Mouse (Mus musculus) midbrain, embryonic 15.5 days (tissue): ENCODE data around the gene Psma6. TPM values are rescaled to one million over a fixed set of nuclear protein-coding genes. Genes with fewer than 3 reads are reported as not detected.

Experiments used
- ATAC-seq: fragments of 200-750 bp; cut with Nextera tagmentation; replicated peaks from 2 replicates; pipeline ENCODE4 v1.8.0; 2017; ENCODE audit warnings: moderate TSS enrichment
- H3K27ac ChIP-seq: fragments of 300-500 bp; sonication (generic); 2 replicates; pipeline ENCODE4 v1.5.1; 2015; ENCODE audit warnings: mild to moderate bottlenecking, inconsistent platforms
- H3K27me3 ChIP-seq: fragments of 300-500 bp; sonication (generic); replicated peaks from 2 replicates; pipeline ENCODE4 v1.6.1; 2015; ENCODE audit warnings: inconsistent platforms
- H3K36me3 ChIP-seq: fragments of 300-500 bp; sonication (generic); replicated peaks from 2 replicates; pipeline ENCODE4 v1.6.1; 2015; ENCODE audit warnings: inconsistent platforms
- H3K4me1 ChIP-seq: fragments of 300-500 bp; sonication (generic); 2 replicates; pipeline ENCODE4 v1.6.1; 2015; ENCODE audit warnings: inconsistent platforms
- H3K4me2 ChIP-seq: fragments of 300-500 bp; sonication (generic); 2 replicates; pipeline ENCODE4 v1.6.1; 2015; ENCODE audit warnings: inconsistent platforms, mild to moderate bottlenecking, moderate library complexity
- H3K4me3 ChIP-seq: fragments of 300-500 bp; sonication (generic); 2 replicates; pipeline ENCODE4 v1.5.1; 2015; ENCODE audit warnings: mild to moderate bottlenecking, inconsistent platforms
- H3K9ac ChIP-seq: fragments of 300-500 bp; sonication (generic); 2 replicates; pipeline ENCODE4 v1.6.1; 2015; ENCODE audit warnings: mild to moderate bottlenecking, inconsistent platforms
- H3K9me3 ChIP-seq: fragments of 300-500 bp; sonication (generic); 2 replicates; pipeline ENCODE4 v1.6.1; 2016; ENCODE audit warnings: inconsistent platforms
- WGBS: fragments of 180-500 bp; shearing (Covaris S2); methylation state at CpG from one replicate; pipeline ENCODE4 v1.1.7; 2015; ENCODE audit warnings: mixed read lengths; 5-methylcytosine and 5-hydroxymethylcytosine counted together
- polyA plus RNA-seq: library from polyadenylated mRNA; unstranded; fragments of >200 nt; fragmentation: Nextera tagmentation; extraction: Ambion mirVana; gene quantifications from 2 replicates; pipeline ENCODE4 v1.2.1, GENCODE M21; 2015

The Psma6 gene
- polyA plus RNA-seq, 1 experiment from 2014 or later, result 382 TPM

GRCm38 (mm10) chr12:55446746-55447395 lies 62.8 kb downstream of the Psma6 start:
- Histone ChIP-seq H3K4me2 (no peak overlapping the region), H3K9ac (no peak overlapping the region), H3K27ac (peak overlapping the region; percentile 78), H3K36me3 (no peaks in the 10 kb centered on the region), H3K9me3 (no peaks in the 10 kb centered on the region), H3K4me3 (no peak overlapping the region), H3K27me3 (no peaks in the 10 kb centered on the region), H3K4me1 (peaks cover 14% of the 10 kb centered on the region)
- peak; percentile 92 for ATAC-seq
- WGBS, result 24% methylated on average over 13 of the region's 13 CpGs

- Histone ChIP-seq H3K36me3 (no peaks in the 10 kb centered on the region), H3K4me2 (no peak overlapping the region), H3K27ac (peak overlapping the region; percentile 78), H3K4me3 (no peak overlapping the region), H3K9ac (no peak overlapping the region), H3K4me1 (peaks cover 14% of the 10 kb centered on the region), H3K9me3 (no peaks in the 10 kb centered on the region), H3K27me3 (no peaks in the 10 kb centered on the region)
- ATAC-seq, result no peak
- 80% methylated on average over 11 of the region's 11 CpGs for WGBS
Observed at GRCm38 (mm10) chr12:55447396-55447760, 63.4 kb downstream of the Psma6 start.

GRCm38 (mm10) chr12:55448457-55448856 lies 64.4 kb downstream of the Psma6 start:
- no peak overlapping the region for H3K4me2 ChIP-seq
- H3K4me3 ChIP-seq, result no peak overlapping the region
- H3K9me3 ChIP-seq, result no peaks in the 10 kb centered on the region
- no peaks in the 10 kb centered on the region for H3K36me3 ChIP-seq
- peaks cover 14% of the 10 kb centered on the region for H3K4me1 ChIP-seq
- ATAC-seq, result no peak
- WGBS, result 71% methylated on average over 2 of the region's 2 CpGs
- no peak overlapping the region for H3K9ac ChIP-seq
- H3K27me3 ChIP-seq, result no peaks in the 10 kb centered on the region
- H3K27ac ChIP-seq, result no peak overlapping the region

- ATAC-seq, result no peak
- no peak overlapping the region for H3K27ac ChIP-seq
- H3K27me3 ChIP-seq, result no peaks in the 10 kb centered on the region
- H3K9me3 ChIP-seq, result no peaks in the 10 kb centered on the region
- peaks cover 14% of the 10 kb centered on the region for H3K4me1 ChIP-seq
- WGBS, result 100% methylated on average over 2 of the region's 2 CpGs
- no peak overlapping the region for H3K4me3 ChIP-seq
- H3K36me3 ChIP-seq, result no peaks in the 10 kb centered on the region
- no peak overlapping the region for H3K4me2 ChIP-seq
- H3K9ac ChIP-seq, result no peak overlapping the region
Observed at GRCm38 (mm10) chr12:55449048-55449447, 65.0 kb downstream of the Psma6 start.

GRCm38 (mm10) chr12:55450421-55450820 lies 66.4 kb downstream of the Psma6 start:
- Histone ChIP-seq H3K4me2 (no peak overlapping the region), H3K4me3 (no peak overlapping the region), H3K9ac (no peak overlapping the region), H3K9me3 (no peaks in the 10 kb centered on the region), H3K4me1 (peaks cover 14% of the 10 kb centered on the region), H3K36me3 (no peaks in the 10 kb centered on the region), H3K27me3 (no peaks in the 10 kb centered on the region), H3K27ac (no peak overlapping the region)
- ATAC-seq, result no peak
- WGBS, result 65% methylated on average over 16 of the region's 16 CpGs

- H3K9me3 ChIP-seq, result no peaks in the 10 kb centered on the region
- 55% methylated on average over 5 of the region's 5 CpGs for WGBS
- no peak for ATAC-seq
- no peaks in the 10 kb centered on the region for H3K4me1 ChIP-seq
- no peak overlapping the region for H3K9ac ChIP-seq
- H3K4me2 ChIP-seq, result no peak overlapping the region
- H3K27ac ChIP-seq, result 0 out of 2 replicates have a peak overlapping the region, but pooled peaks have one; percentile 8
- H3K4me3 ChIP-seq, result no peak overlapping the region
- H3K27me3 ChIP-seq, result no peaks in the 10 kb centered on the region
- no peaks in the 10 kb centered on the region for H3K36me3 ChIP-seq
Observed at GRCm38 (mm10) chr12:55452839-55453238, 68.8 kb downstream of the Psma6 start.

- no peaks in the 10 kb centered on the region for H3K9me3 ChIP-seq
- no peak overlapping the region for H3K4me2 ChIP-seq
- no peaks in the 10 kb centered on the region for H3K4me1 ChIP-seq
- H3K9ac ChIP-seq, result no peak overlapping the region
- 72% methylated on average over 4 of the region's 4 CpGs for WGBS
- no peaks in the 10 kb centered on the region for H3K36me3 ChIP-seq
- H3K4me3 ChIP-seq, result no peak overlapping the region
- no peaks in the 10 kb centered on the region for H3K27me3 ChIP-seq
- no peak overlapping the region for H3K27ac ChIP-seq
- no peak for ATAC-seq
Observed at GRCm38 (mm10) chr12:55453924-55454323, 69.9 kb downstream of the Psma6 start.

GRCm38 (mm10) chr12:55455206-55455605 lies 71.2 kb downstream of the Psma6 start:
- Histone ChIP-seq H3K4me2 (no peak overlapping the region), H3K27ac (no peak overlapping the region), H3K9ac (no peak overlapping the region), H3K36me3 (no peaks in the 10 kb centered on the region), H3K9me3 (no peaks in the 10 kb centered on the region), H3K27me3 (no peaks in the 10 kb centered on the region), H3K4me3 (no peak overlapping the region), H3K4me1 (no peaks in the 10 kb centered on the region)
- ATAC-seq, result no peak
- 75% methylated on average over 9 of the region's 10 CpGs for WGBS

GRCm38 (mm10) chr12:55456136-55456535 lies 72.1 kb downstream of the Psma6 start:
- H3K4me3 ChIP-seq, result no peak overlapping the region
- no peaks in the 10 kb centered on the region for H3K9me3 ChIP-seq
- no peak overlapping the region for H3K9ac ChIP-seq
- ATAC-seq, result no peak
- no peak overlapping the region for H3K4me2 ChIP-seq
- H3K27me3 ChIP-seq, result no peaks in the 10 kb centered on the region
- H3K36me3 ChIP-seq, result no peaks in the 10 kb centered on the region
- no peaks in the 10 kb centered on the region for H3K4me1 ChIP-seq
- no peak overlapping the region for H3K27ac ChIP-seq
- 58% methylated on average over 3 of the region's 3 CpGs for WGBS

- no peaks in the 10 kb centered on the region for H3K4me1 ChIP-seq
- no peak overlapping the region for H3K9ac ChIP-seq
- H3K27me3 ChIP-seq, result no peaks in the 10 kb centered on the region
- no peak overlapping the region for H3K4me3 ChIP-seq
- 94% methylated on average over 5 of the region's 5 CpGs for WGBS
- no peaks in the 10 kb centered on the region for H3K36me3 ChIP-seq
- no peak for ATAC-seq
- H3K4me2 ChIP-seq, result no peak overlapping the region
- no peaks in the 10 kb centered on the region for H3K9me3 ChIP-seq
- H3K27ac ChIP-seq, result no peak overlapping the region
Observed at GRCm38 (mm10) chr12:55456893-55457292, 72.9 kb downstream of the Psma6 start.

- H3K4me3 ChIP-seq, result no peak overlapping the region
- no peak overlapping the region for H3K9ac ChIP-seq
- no peaks in the 10 kb centered on the region for H3K9me3 ChIP-seq
- no peak for ATAC-seq
- WGBS, result 85% methylated on average over 8 of the region's 8 CpGs
- H3K27ac ChIP-seq, result no peak overlapping the region
- no peak overlapping the region for H3K4me2 ChIP-seq
- H3K4me1 ChIP-seq, result peaks cover 10% of the 10 kb centered on the region
- H3K27me3 ChIP-seq, result no peaks in the 10 kb centered on the region
- H3K36me3 ChIP-seq, result no peaks in the 10 kb centered on the region
Observed at GRCm38 (mm10) chr12:55459739-55460138, 75.7 kb downstream of the Psma6 start.

- 73% methylated on average over 4 of the region's 4 CpGs for WGBS
- H3K27me3 ChIP-seq, result no peaks in the 10 kb centered on the region
- H3K27ac ChIP-seq, result no peak overlapping the region
- H3K4me1 ChIP-seq, result peaks cover 20% of the 10 kb centered on the region
- H3K4me2 ChIP-seq, result no peak overlapping the region
- H3K9me3 ChIP-seq, result no peaks in the 10 kb centered on the region
- no peak for ATAC-seq
- H3K4me3 ChIP-seq, result no peak overlapping the region
- no peak overlapping the region for H3K9ac ChIP-seq
- no peaks in the 10 kb centered on the region for H3K36me3 ChIP-seq
Observed at GRCm38 (mm10) chr12:55460900-55461299, 76.9 kb downstream of the Psma6 start.

GRCm38 (mm10) chr12:55461767-55462166 lies 77.7 kb downstream of the Psma6 start:
- no peak overlapping the region for H3K27ac ChIP-seq
- H3K4me3 ChIP-seq, result no peak overlapping the region
- 84% methylated on average over 6 of the region's 6 CpGs for WGBS
- H3K36me3 ChIP-seq, result no peaks in the 10 kb centered on the region
- ATAC-seq, result no peak
- peaks cover 28% of the 10 kb centered on the region for H3K4me1 ChIP-seq
- H3K9ac ChIP-seq, result no peak overlapping the region
- no peak overlapping the region for H3K4me2 ChIP-seq
- no peaks in the 10 kb centered on the region for H3K9me3 ChIP-seq
- H3K27me3 ChIP-seq, result no peaks in the 10 kb centered on the region
